Comparison of ENCODE assay signal across 20 mouse cellular contexts in the genomic region with DNA sequence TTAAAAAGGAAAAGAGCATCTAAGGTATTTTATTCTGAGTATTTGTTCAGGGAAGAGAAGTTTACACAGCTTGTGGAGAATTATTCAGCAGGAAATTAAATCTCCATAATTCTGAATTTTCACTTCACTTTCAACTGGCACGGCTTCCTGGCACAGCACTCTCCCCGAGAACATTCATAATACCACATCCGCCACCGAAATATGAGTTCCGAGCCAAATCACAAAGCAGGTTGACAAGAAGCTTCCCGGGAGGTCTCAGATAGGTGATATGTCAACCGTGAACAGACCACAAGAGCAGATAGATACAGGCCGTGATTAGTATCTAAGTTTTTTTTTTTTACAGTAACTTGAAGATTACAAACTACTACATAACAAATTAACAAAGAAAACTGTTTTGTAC.
A peak's percentile ranks its signal among the peaks of the same experiment; 100 is the strongest.
DNase-seq lines count a peak whose midpoint lies in the region; ATAC-seq and TF ChIP-seq lines count a peak whose summit lies in the region.
"Had no signal": no experiment of that assay in that cellular context is flagged by ENCODE, and none has a peak within 500 bp of the region (broad histone marks: within the 10 kb centered on the region; RNA-seq: fewer than 3 reads in every experiment).

No protein-coding gene starts in this region.

- H3K27ac ChIP-seq in cerebellum, adult 2 months (ENCODE audit: insufficient read depth, low read length), result no peak overlapping the region
- H3K27ac ChIP-seq in layer of hippocampus, adult 2 months, result no peak overlapping the region
- H3K27ac ChIP-seq: forebrain, embryonic 15.5 days; hindbrain, embryonic 12.5 days; intestine, embryonic 15.5 days; midbrain, embryonic 13.5 days had no signal

- 10% methylated on average over 8 of the region's 8 CpGs for WGBS in cerebellum, adult 2 months

- TF ChIP-seq CTCF in cerebellum, adult 2 months (IDR thresholded peaks at IDR 0.05; ENCODE audit: borderline replicate concordance, insufficient read depth, low read depth, low read length), result no peak
- no peak for TF ChIP-seq CTCF in layer of hippocampus, adult 2 months (conservative IDR thresholded peaks at IDR 0.05)

- intact Hi-C loops in left cerebral cortex, postnatal 4 days (cut with DNase I), result no loop called here

- DNase-seq in cerebellum, adult 18-20 months, result peak; percentile 6 to 9
- DNase-seq in left cerebral cortex, postnatal 4 days, result peak; percentile 16
- no peak for DNase-seq in left cerebral cortex, adult 11 months (ENCODE audit: low spot score)
- DNase-seq in cerebellum, adult 2 months, result peak; percentile 19 to 58
- peak; percentile 5 to 12 for DNase-seq in layer of hippocampus, adult 2 months (ENCODE audit: low spot score in 2 of 2)
- DNase-seq in retina, postnatal 1 day, result no peak
- DNase-seq in kidney, adult 18-20 months, result no peak
- DNase-seq: heart, postnatal 14 days; kidney, postnatal 4 days; lung, adult 18-20 months; lung, postnatal 14 days; right cerebral cortex, postnatal 25 days had no signal

- ATAC-seq in cerebellum, adult (ENCODE audit: insufficient number of reproducible peaks, low FRiP score, low TSS enrichment), result no peak
- ATAC-seq: forebrain, embryonic 15.5 days; intestine, embryonic 15.5 days; midbrain, embryonic 13.5 days had no signal

- H3K27me3 ChIP-seq in cerebellum, adult 2 months (ENCODE audit: control insufficient read depth, insufficient read depth, low read length), result no peaks in the 10 kb centered on the region
- H3K27me3 ChIP-seq: CH12.LX; forebrain, embryonic 15.5 days; hindbrain, embryonic 12.5 days; intestine, embryonic 15.5 days; midbrain, embryonic 13.5 days had no signal

- H3K4me3 ChIP-seq in cerebellum, adult 2 months (replicated peaks; ENCODE audit: insufficient read depth, low read depth, low read length), result no peak overlapping the region
- H3K4me3 ChIP-seq in layer of hippocampus, adult 2 months, result no peak overlapping the region
- H3K4me3 ChIP-seq: erythroblast, embryonic 14.5 days; forebrain, embryonic 15.5 days; hindbrain, embryonic 12.5 days; intestine, embryonic 15.5 days; midbrain, embryonic 13.5 days; myocyte had no signal

- TF ChIP-seq POLR2A in cerebellum, adult 2 months (IDR thresholded peaks at IDR 0.05; ENCODE audit: borderline replicate concordance, insufficient read depth, low read length), result no peak

- no peaks in the 10 kb centered on the region for H3K4me1 ChIP-seq in cerebellum, adult 2 months (ENCODE audit: control insufficient read depth, insufficient read depth, low read length)
- H3K4me1 ChIP-seq: forebrain, embryonic 15.5 days; hindbrain, embryonic 12.5 days; intestine, embryonic 15.5 days; midbrain, embryonic 13.5 days had no signal

Comparison
In these comparisons a context has a peak if more than half of its experiments do, and no peak if none do; other contexts are left out.
1. DNase-seq: peak in cerebellum, adult 18-20 months (2 of 2), left cerebral cortex, postnatal 4 days (single experiment), cerebellum, adult 2 months (2 of 2) and layer of hippocampus, adult 2 months (2 of 2); none in left cerebral cortex, adult 11 months (single experiment), retina, postnatal 1 day (single experiment) and kidney, adult 18-20 months (single experiment).